Mouse (Mus musculus) natural killer cell, adult 2 months (primary cell): ENCODE data around the gene Cnbd2.

Experiments used
- DNase-seq, 2 experiments: peaks; one replicate each; pipeline ENCODE4 v3.0.0; 2022; ENCODE audit warnings: low spot score in 2 of 2

Cnbd2 gene

GRCm38 (mm10) chr2:156311441-156311840 lies 658 bp upstream of the Cnbd2 start:
- peak; percentile 7 to 9 for DNase-seq

GRCm38 (mm10) chr2:156311841-156312291 lies 233 bp upstream of the Cnbd2 start:
- no peak for DNase-seq

GRCm38 (mm10) chr2:156313153-156313552 lies 1.1 kb downstream of the Cnbd2 start:
- DNase-seq: no peak

- no peak for DNase-seq
Measured at GRCm38 (mm10) chr2:156314811-156315210, 2.7 kb downstream of the Cnbd2 start.

- no peak for DNase-seq
Measured at GRCm38 (mm10) chr2:156318491-156318890, 6.4 kb downstream of the Cnbd2 start.

GRCm38 (mm10) chr2:156321538-156321937 lies 9.4 kb downstream of the Cnbd2 start:
- no peak for DNase-seq

- DNase-seq: no peak
Measured at GRCm38 (mm10) chr2:156324116-156324588, 12.1 kb downstream of the Cnbd2 start.

- DNase-seq: no peak
Measured at GRCm38 (mm10) chr2:156324681-156325080, 12.6 kb downstream of the Cnbd2 start.

- DNase-seq: no peak
Measured at GRCm38 (mm10) chr2:156330681-156331080, 18.6 kb downstream of the Cnbd2 start.

- no peak for DNase-seq
Measured at GRCm38 (mm10) chr2:156331446-156331965, 19.4 kb downstream of the Cnbd2 start.

- no peak for DNase-seq
Measured at GRCm38 (mm10) chr2:156340078-156340477, 28.0 kb downstream of the Cnbd2 start.

- DNase-seq: no peak
Measured at GRCm38 (mm10) chr2:156344775-156345532, 32.9 kb downstream of the Cnbd2 start.

- no peak for DNase-seq
Measured at GRCm38 (mm10) chr2:156348812-156349211, 36.7 kb downstream of the Cnbd2 start.

- no peak for DNase-seq
Measured at GRCm38 (mm10) chr2:156349286-156349848, 37.3 kb downstream of the Cnbd2 start.

GRCm38 (mm10) chr2:156351243-156351642 lies 39.1 kb downstream of the Cnbd2 start:
- DNase-seq: no peak

GRCm38 (mm10) chr2:156352413-156353165 lies 40.5 kb downstream of the Cnbd2 start:
- no peak for DNase-seq

- DNase-seq: no peak
Measured at GRCm38 (mm10) chr2:156353265-156353692, 41.2 kb downstream of the Cnbd2 start.

- DNase-seq: no peak
Measured at GRCm38 (mm10) chr2:156356031-156356430, 43.9 kb downstream of the Cnbd2 start.

- no peak for DNase-seq
Measured at GRCm38 (mm10) chr2:156368465-156368864, 56.4 kb downstream of the Cnbd2 start.

GRCm38 (mm10) chr2:156370896-156371295 lies 58.8 kb downstream of the Cnbd2 start:
- no peak for DNase-seq

GRCm38 (mm10) chr2:156376956-156377355 lies 64.9 kb downstream of the Cnbd2 start:
- no peak for DNase-seq

- no peak for DNase-seq
Measured at GRCm38 (mm10) chr2:156379929-156380328, 67.8 kb downstream of the Cnbd2 start.
